Mouse (Mus musculus): ENCODE measurements around the gene Arhgef11.

Arhgef11 gene

GRCm38 (mm10) chr3:87761408-87762375, 144.3 kb downstream of the Arhgef11 start:
- DNase-seq (ENCODE audit: low spot score in 2 of 2): no peak

GRCm38 (mm10) chr3:87763202-87763601, 145.8 kb downstream of the Arhgef11 start:
- no peak for DNase-seq (ENCODE audit: low spot score in 2 of 2)

GRCm38 (mm10) chr3:87763683-87764289, 146.4 kb downstream of the Arhgef11 start:
- DNase-seq (ENCODE audit: low spot score in 2 of 2): peak; percentile 26 to 29

GRCm38 (mm10) chr3:87764506-87764905, 147.1 kb downstream of the Arhgef11 start:
- DNase-seq (ENCODE audit: low spot score in 2 of 2): no peak

- peak; percentile 79 to 82 for DNase-seq (ENCODE audit: low spot score in 2 of 2)
Observed at GRCm38 (mm10) chr3:87765091-87765490, 147.7 kb downstream of the Arhgef11 start.

- DNase-seq (ENCODE audit: low spot score in 2 of 2): no peak
Observed at GRCm38 (mm10) chr3:87765631-87766283, 148.4 kb downstream of the Arhgef11 start.

GRCm38 (mm10) chr3:87766284-87766667, 148.9 kb downstream of the Arhgef11 start:
- DNase-seq (ENCODE audit: low spot score in 2 of 2): no peak

- no peak for DNase-seq (ENCODE audit: low spot score in 2 of 2)
Observed at GRCm38 (mm10) chr3:87767764-87768163, 150.4 kb downstream of the Arhgef11 start.

GRCm38 (mm10) chr3:87768431-87768830, 151.1 kb downstream of the Arhgef11 start:
- DNase-seq (ENCODE audit: low spot score in 2 of 2): no peak

GRCm38 (mm10) chr3:87768844-87769243, 151.5 kb downstream of the Arhgef11 start:
- DNase-seq (ENCODE audit: low spot score in 2 of 2): peak; percentile 72 to 73

GRCm38 (mm10) chr3:87769506-87769905, 152.1 kb downstream of the Arhgef11 start:
- DNase-seq (ENCODE audit: low spot score in 2 of 2): no peak

GRCm38 (mm10) chr3:87770280-87770679, 152.9 kb downstream of the Arhgef11 start:
- DNase-seq (ENCODE audit: low spot score in 2 of 2): peak in 1 of 2 experiments; percentile 41

- no peak for DNase-seq (ENCODE audit: low spot score in 2 of 2)
Observed at GRCm38 (mm10) chr3:87771088-87771487, 153.7 kb downstream of the Arhgef11 start.

- no peak for DNase-seq (ENCODE audit: low spot score in 2 of 2)
Observed at GRCm38 (mm10) chr3:87778283-87778682, 160.9 kb downstream of the Arhgef11 start.

GRCm38 (mm10) chr3:87779086-87779485, 161.7 kb downstream of the Arhgef11 start:
- DNase-seq (ENCODE audit: low spot score in 2 of 2): no peak

- no peak for DNase-seq (ENCODE audit: low spot score in 2 of 2)
Observed at GRCm38 (mm10) chr3:87783282-87784023, 166.1 kb downstream of the Arhgef11 start.

GRCm38 (mm10) chr3:87785156-87785555, 167.8 kb downstream of the Arhgef11 start:
- DNase-seq (ENCODE audit: low spot score in 2 of 2): no peak

- no peak for DNase-seq (ENCODE audit: low spot score in 2 of 2)
Observed at GRCm38 (mm10) chr3:87785626-87786214, 168.4 kb downstream of the Arhgef11 start.
